Comparison of ENCODE assay signal across 23 mouse cellular contexts in genomic region chr3:60551650-60552049, GRCm38 (mm10).
DNase-seq lines count a peak whose midpoint lies in the region; ATAC-seq and TF ChIP-seq lines count a peak whose summit lies in the region.
"Had no signal": no experiment of that assay in that cellular context is flagged by ENCODE, and none has a peak within 500 bp of the region (broad histone marks: within the 10 kb centered on the region; RNA-seq: fewer than 3 reads in every experiment).

No protein-coding gene starts in this region.

- no peak overlapping the region for H3K4me2 ChIP-seq in embryonic facial prominence, embryonic 15.5 days (replicated peaks)
- H3K4me2 ChIP-seq in lung, embryonic 14.5 days = no peak overlapping the region
- no peak overlapping the region for H3K4me2 ChIP-seq in lung, postnatal 0 days (replicated peaks; ENCODE audit: low read depth, low read length)
- H3K4me2 ChIP-seq in stomach, postnatal 0 days (replicated peaks; ENCODE audit: low read depth) = no peak overlapping the region
- H3K4me2 ChIP-seq: heart, embryonic 13.5 days; hindbrain, embryonic 12.5 days had no signal

- no peak overlapping the region for H3K4me3 ChIP-seq in embryonic facial prominence, embryonic 15.5 days (replicated peaks)
- H3K4me3 ChIP-seq in embryonic facial prominence, embryonic 10.5 days = no peak overlapping the region
- H3K4me3 ChIP-seq in gastrocnemius, adult 2 months = no peak overlapping the region
- H3K4me3 ChIP-seq in lung, embryonic 14.5 days (ENCODE audit: low read depth, low read length) = no peak overlapping the region
- no peak overlapping the region for H3K4me3 ChIP-seq in lung, postnatal 0 days (ENCODE audit: low read depth, low read length)
- no peak overlapping the region for H3K4me3 ChIP-seq in stomach, postnatal 0 days (ENCODE audit: low read depth, low read length)
- H3K4me3 ChIP-seq: erythroblast, embryonic 14.5 days; forebrain, embryonic 10.5 days; heart, embryonic 13.5 days; hindbrain, embryonic 12.5 days had no signal

- 46% methylated on average over 3 of the region's 3 CpGs for WGBS in embryonic facial prominence, embryonic 15.5 days
- 79% methylated on average over 3 of the region's 3 CpGs for WGBS in embryonic facial prominence, embryonic 10.5 days
- WGBS in lung, embryonic 14.5 days = 22% methylated on average over 3 of the region's 3 CpGs
- WGBS in lung, postnatal 0 days = 22% methylated on average over 3 of the region's 3 CpGs
- WGBS in stomach, postnatal 0 days = 52% methylated on average over 3 of the region's 3 CpGs

- no peak for TF ChIP-seq EP300 in lung, postnatal 0 days (IDR thresholded peaks at IDR 0.05)
- no peak for TF ChIP-seq EP300 in stomach, postnatal 0 days (optimal IDR thresholded peaks at IDR 0.05)

- intact Hi-C loops in gastrocnemius, adult 2 months (cut with DNase I) = no loop called here

- DNase-seq in embryonic facial prominence, embryonic 10.5 days (ENCODE audit: low spot score) = no peak
- DNase-seq in gastrocnemius, adult 2 months = no peak
- no peak for DNase-seq in gastrocnemius, postnatal 10 days
- DNase-seq in lung, embryonic 14.5 days = peak; percentile 72
- DNase-seq in lung, postnatal 0 days (ENCODE audit: low spot score) = no peak
- no peak for DNase-seq in stomach, postnatal 0 days (ENCODE audit: low spot score)
- DNase-seq in adrenal gland, postnatal 36 days = no peak
- DNase-seq: adrenal gland, adult 8-10 months; B cell, adult 2 months; cerebellum, adult 11-12 months; cerebellum, adult 9-10 months; cerebellum, postnatal 25 days; gastrocnemius, postnatal 25 days; heart, postnatal 4 days had no signal

- no peaks in the 10 kb centered on the region for H3K36me3 ChIP-seq in embryonic facial prominence, embryonic 15.5 days
- H3K36me3 ChIP-seq in embryonic facial prominence, embryonic 10.5 days (replicated peaks) = no peaks in the 10 kb centered on the region; the same call in 1 of the 2 replicates
- no peaks in the 10 kb centered on the region; the same call in 1 of the 2 replicates for H3K36me3 ChIP-seq in lung, embryonic 14.5 days (ENCODE audit: insufficient read depth)
- H3K36me3 ChIP-seq in lung, postnatal 0 days (ENCODE audit: insufficient read depth, low read length) = no peaks in the 10 kb centered on the region
- H3K36me3 ChIP-seq in stomach, postnatal 0 days (ENCODE audit: control insufficient read depth, insufficient read depth, low read length) = 0 out of 2 replicates have a peak, but pooled peaks cover 3% of the 10 kb centered on the region
- H3K36me3 ChIP-seq: hindbrain, embryonic 12.5 days had no signal

- 0 out of 2 replicates have a peak overlapping the region, but pooled peaks have one; percentile 44 for H3K27ac ChIP-seq in embryonic facial prominence, embryonic 15.5 days (replicated peaks)
- no peak overlapping the region for H3K27ac ChIP-seq in embryonic facial prominence, embryonic 10.5 days (replicated peaks)
- peak overlapping the region; percentile 28; the same call in 1 of the 2 replicates for H3K27ac ChIP-seq in gastrocnemius, adult 2 months
- H3K27ac ChIP-seq in lung, embryonic 14.5 days (ENCODE audit: low read depth) = peak overlapping the region; percentile 69
- no peak overlapping the region for H3K27ac ChIP-seq in lung, postnatal 0 days (ENCODE audit: low read length)
- H3K27ac ChIP-seq in stomach, postnatal 0 days (replicated peaks) = 0 out of 2 replicates have a peak overlapping the region, but pooled peaks have one; percentile 45
- H3K27ac ChIP-seq: forebrain, embryonic 10.5 days; heart, embryonic 13.5 days; hindbrain, embryonic 12.5 days had no signal

- no peak for ATAC-seq in embryonic facial prominence, embryonic 15.5 days (ENCODE audit: insufficient number of reproducible peaks, low FRiP score, low TSS enrichment, low read depth)
- peak; percentile 70 for ATAC-seq in lung, embryonic 14.5 days (ENCODE audit: insufficient read depth)
- ATAC-seq in lung, postnatal 0 days = no peak
- ATAC-seq in stomach, postnatal 0 days (ENCODE audit: low FRiP score, low TSS enrichment) = no peak
- ATAC-seq: CD4-positive, CD25-positive, alpha-beta regulatory T cell, adult 4 months; hindbrain, embryonic 16.5 days; inflammation-experienced regulatory T-cells, adult 6 months had no signal

- no peaks in the 10 kb centered on the region for H3K4me1 ChIP-seq in embryonic facial prominence, embryonic 15.5 days
- peaks cover 9% of the 10 kb centered on the region; the same call in 1 of the 2 replicates for H3K4me1 ChIP-seq in embryonic facial prominence, embryonic 10.5 days
- H3K4me1 ChIP-seq in lung, embryonic 14.5 days (ENCODE audit: insufficient read depth) = peaks cover 15% of the 10 kb centered on the region; the same call in 1 of the 2 replicates
- peaks cover 4% of the 10 kb centered on the region; the same call in 1 of the 2 replicates for H3K4me1 ChIP-seq in lung, postnatal 0 days (ENCODE audit: insufficient read depth, low read depth, low read length)
- H3K4me1 ChIP-seq in stomach, postnatal 0 days (replicated peaks; ENCODE audit: control insufficient read depth, insufficient read depth) = no peaks in the 10 kb centered on the region
- H3K4me1 ChIP-seq: hindbrain, embryonic 12.5 days had no signal

- H3K9me3 ChIP-seq in embryonic facial prominence, embryonic 15.5 days (replicated peaks) = no peaks in the 10 kb centered on the region
- H3K9me3 ChIP-seq in embryonic facial prominence, embryonic 10.5 days = no peaks in the 10 kb centered on the region
- H3K9me3 ChIP-seq in lung, embryonic 14.5 days (ENCODE audit: low read depth, low read length) = no peaks in the 10 kb centered on the region
- H3K9me3 ChIP-seq in lung, postnatal 0 days (ENCODE audit: low read length) = no peaks in the 10 kb centered on the region
- H3K9me3 ChIP-seq in stomach, postnatal 0 days (ENCODE audit: control insufficient read depth, low read length) = no peaks in the 10 kb centered on the region
- H3K9me3 ChIP-seq: forebrain, embryonic 10.5 days; G1E; heart, embryonic 13.5 days; hindbrain, embryonic 12.5 days had no signal

- H3K9ac ChIP-seq in embryonic facial prominence, embryonic 15.5 days = no peak overlapping the region
- no peak overlapping the region for H3K9ac ChIP-seq in lung, embryonic 14.5 days
- H3K9ac ChIP-seq in lung, postnatal 0 days (replicated peaks; ENCODE audit: low read depth) = no peak overlapping the region
- no peak overlapping the region for H3K9ac ChIP-seq in stomach, postnatal 0 days (ENCODE audit: low read length)
- H3K9ac ChIP-seq: heart, embryonic 13.5 days; hindbrain, embryonic 12.5 days had no signal

- no peak for TF ChIP-seq CTCF in gastrocnemius, adult 2 months (IDR thresholded peaks at IDR 0.05)
- no peak for TF ChIP-seq CTCF in lung, embryonic 14.5 days (IDR thresholded peaks at IDR 0.05; ENCODE audit: low read depth)
- TF ChIP-seq CTCF in lung, postnatal 0 days (IDR thresholded peaks at IDR 0.05) = no peak
- TF ChIP-seq CTCF in stomach, postnatal 0 days (IDR thresholded peaks at IDR 0.05; ENCODE audit: low read depth) = no peak

- no peaks in the 10 kb centered on the region for H3K27me3 ChIP-seq in embryonic facial prominence, embryonic 15.5 days
- H3K27me3 ChIP-seq in embryonic facial prominence, embryonic 10.5 days (replicated peaks; ENCODE audit: low read depth, poor library complexity, severe bottlenecking) = no peaks in the 10 kb centered on the region
- H3K27me3 ChIP-seq in lung, embryonic 14.5 days (ENCODE audit: insufficient read depth, low read length) = no peaks in the 10 kb centered on the region
- no peaks in the 10 kb centered on the region for H3K27me3 ChIP-seq in lung, postnatal 0 days (replicated peaks; ENCODE audit: insufficient read depth, low read length)
- no peaks in the 10 kb centered on the region for H3K27me3 ChIP-seq in stomach, postnatal 0 days (ENCODE audit: control insufficient read depth, insufficient read depth, low read length)
- H3K27me3 ChIP-seq: heart, embryonic 13.5 days; hindbrain, embryonic 12.5 days had no signal

Comparison
In these comparisons a context has a peak if more than half of its experiments do, and no peak if none do; other contexts are left out.
1. H3K27ac ChIP-seq: peak in embryonic facial prominence, embryonic 15.5 days (single experiment), gastrocnemius, adult 2 months (single experiment), lung, embryonic 14.5 days (single experiment) and stomach, postnatal 0 days (single experiment); none in embryonic facial prominence, embryonic 10.5 days (single experiment) and lung, postnatal 0 days (single experiment).